Mouse (Mus musculus): ENCODE results near the gene Glud1. TPM values are rescaled to one million over a fixed set of nuclear protein-coding genes. Genes with fewer than 3 reads are reported as not detected.
A peak's percentile ranks its signal among the peaks of the same experiment; 100 is the strongest.
"Not testable (repeated sequence)": the region's sequence is repeated elsewhere in the genome, so short reads cannot be mapped to it uniquely, and the experiment has no call there.

Gene Glud1
- polyA plus RNA-seq, 1 experiment from 2014 or later = 74.6 TPM

GRCm38 (mm10) chr14:34362726-34363445 lies 52.4 kb downstream of the Glud1 start:
- Histone ChIP-seq H3K36me3 (no peaks in the 10 kb centered on the region), H3K9me3 (replicated peaks) (no peaks in the 10 kb centered on the region), H3K4me3 (peak overlapping the region; percentile 53), H3K27me3 (ENCODE audit: low read depth, poor library complexity, severe bottlenecking) (peaks cover 26% of the 10 kb centered on the region), H3K4me1 (peaks cover 14% of the 10 kb centered on the region), H3K27ac (no peak overlapping the region)
- 30% methylated on average over 18 of the region's 18 CpGs for WGBS
- DNase-seq (ENCODE audit: low spot score) = peak; percentile 55

GRCm38 (mm10) chr14:34363490-34364253 lies 53.1 kb downstream of the Glud1 start:
- Histone ChIP-seq H3K27me3 (ENCODE audit: low read depth, poor library complexity, severe bottlenecking) (peaks cover 26% of the 10 kb centered on the region), H3K27ac (no peak overlapping the region), H3K4me3 (peak overlapping the region; percentile 53), H3K9me3 (replicated peaks) (no peaks in the 10 kb centered on the region), H3K36me3 (no peaks in the 10 kb centered on the region), H3K4me1 (peaks cover 14% of the 10 kb centered on the region)
- peak; percentile 63 for DNase-seq (ENCODE audit: low spot score)
- WGBS = 3% methylated on average over 32 of the region's 32 CpGs

GRCm38 (mm10) chr14:34364254-34365146 lies 54.0 kb downstream of the Glud1 start:
- not testable (repeated sequence) for H3K27ac ChIP-seq; H3K36me3 ChIP-seq; H3K9me3 ChIP-seq (replicated peaks); DNase-seq (ENCODE audit: low spot score)
- WGBS = 81% methylated on average over 15 of the region's 15 CpGs
- Histone ChIP-seq H3K4me3 (peak overlapping the region; percentile 53), H3K27me3 (ENCODE audit: low read depth, poor library complexity, severe bottlenecking) (peaks cover 26% of the 10 kb centered on the region), H3K4me1 (peaks cover 14% of the 10 kb centered on the region)

- Histone ChIP-seq H3K4me1 (peaks cover 14% of the 10 kb centered on the region), H3K27ac (no peak overlapping the region), H3K36me3 (no peaks in the 10 kb centered on the region), H3K9me3 (replicated peaks) (no peaks in the 10 kb centered on the region), H3K27me3 (ENCODE audit: low read depth, poor library complexity, severe bottlenecking) (peaks cover 26% of the 10 kb centered on the region), H3K4me3 (no peak overlapping the region)
- no peak for DNase-seq (ENCODE audit: low spot score)
- 87% methylated on average over 2 of the region's 2 CpGs for WGBS
Observed at GRCm38 (mm10) chr14:34365147-34365507, 54.6 kb downstream of the Glud1 start.

GRCm38 (mm10) chr14:34370203-34370602 lies 59.7 kb downstream of the Glud1 start:
- DNase-seq (ENCODE audit: low spot score) = no peak
- H3K4me1 ChIP-seq = peaks cover 16% of the 10 kb centered on the region
- no peaks in the 10 kb centered on the region for H3K9me3 ChIP-seq (replicated peaks)
- no peaks in the 10 kb centered on the region for H3K36me3 ChIP-seq
- H3K4me3 ChIP-seq = no peak overlapping the region
- H3K27me3 ChIP-seq (ENCODE audit: low read depth, poor library complexity, severe bottlenecking) = no peaks in the 10 kb centered on the region
- no peak overlapping the region for H3K27ac ChIP-seq
- WGBS = 65% methylated on average over 3 of the region's 3 CpGs

GRCm38 (mm10) chr14:34370921-34371320 lies 60.4 kb downstream of the Glud1 start:
- WGBS = 93% methylated on average over 3 of the region's 3 CpGs

GRCm38 (mm10) chr14:34371763-34372162 lies 61.2 kb downstream of the Glud1 start:
- Histone ChIP-seq H3K9me3 (replicated peaks) (no peaks in the 10 kb centered on the region), H3K4me1 (peaks cover 29% of the 10 kb centered on the region), H3K27ac (no peak overlapping the region), H3K4me3 (no peak overlapping the region), H3K27me3 (ENCODE audit: low read depth, poor library complexity, severe bottlenecking) (no peaks in the 10 kb centered on the region), H3K36me3 (no peaks in the 10 kb centered on the region)
- no peak for DNase-seq (ENCODE audit: low spot score)
- WGBS = 82% methylated on average over 2 of the region's 2 CpGs

More at GRCm38 (mm10) chr14:34370921-34371320, 60.4 kb downstream of the Glud1 start:
- no peak overlapping the region for H3K4me3 ChIP-seq
- no peaks in the 10 kb centered on the region for H3K9me3 ChIP-seq (replicated peaks)
- no peaks in the 10 kb centered on the region for H3K27me3 ChIP-seq (ENCODE audit: low read depth, poor library complexity, severe bottlenecking)
- H3K36me3 ChIP-seq = no peaks in the 10 kb centered on the region
- H3K4me1 ChIP-seq = peaks cover 22% of the 10 kb centered on the region
- H3K27ac ChIP-seq = no peak overlapping the region
- no peak for DNase-seq (ENCODE audit: low spot score)

GRCm38 (mm10) chr14:34372646-34373045 lies 62.1 kb downstream of the Glud1 start:
- 85% methylated on average over 6 of the region's 6 CpGs for WGBS
- no peak overlapping the region for H3K27ac ChIP-seq
- no peaks in the 10 kb centered on the region for H3K36me3 ChIP-seq
- peak; percentile 44 for DNase-seq (ENCODE audit: low spot score)
- no peak overlapping the region for H3K4me3 ChIP-seq
- no peaks in the 10 kb centered on the region for H3K27me3 ChIP-seq (ENCODE audit: low read depth, poor library complexity, severe bottlenecking)
- peaks cover 38% of the 10 kb centered on the region for H3K4me1 ChIP-seq
- no peaks in the 10 kb centered on the region for H3K9me3 ChIP-seq (replicated peaks)

GRCm38 (mm10) chr14:34373581-34373980 lies 63.1 kb downstream of the Glud1 start:
- Histone ChIP-seq H3K4me1 (peaks cover 47% of the 10 kb centered on the region), H3K9me3 (replicated peaks) (no peaks in the 10 kb centered on the region), H3K27ac (no peak overlapping the region), H3K36me3 (no peaks in the 10 kb centered on the region), H3K4me3 (no peak overlapping the region), H3K27me3 (ENCODE audit: low read depth, poor library complexity, severe bottlenecking) (no peaks in the 10 kb centered on the region)
- no peak for DNase-seq (ENCODE audit: low spot score)
- WGBS = 80% methylated on average over 6 of the region's 6 CpGs

GRCm38 (mm10) chr14:34374577-34374976 lies 64.0 kb downstream of the Glud1 start, which contains the start of gene Sncg:
Gene Sncg (minus strand): TSS chr14:34374789.
- H3K9me3 ChIP-seq (replicated peaks) = no peaks in the 10 kb centered on the region
- H3K27me3 ChIP-seq (ENCODE audit: low read depth, poor library complexity, severe bottlenecking) = no peaks in the 10 kb centered on the region
- DNase-seq (ENCODE audit: low spot score) = peak; percentile 43
- WGBS = 57% methylated on average over 10 of the region's 10 CpGs
- peak within 1 kb of the TSS; percentile 21 for H3K4me3 ChIP-seq
- peaks cover 54% of the 10 kb centered on the region for H3K4me1 ChIP-seq
- peak within 1 kb of the TSS; percentile 85 for H3K27ac ChIP-seq
- H3K36me3 ChIP-seq = no peaks in the 10 kb centered on the region

- Histone ChIP-seq H3K9me3 (replicated peaks) (no peaks in the 10 kb centered on the region), H3K4me3 (peak within 1 kb of the TSS; percentile 21), H3K27me3 (ENCODE audit: low read depth, poor library complexity, severe bottlenecking) (no peaks in the 10 kb centered on the region), H3K4me1 (peaks cover 54% of the 10 kb centered on the region), H3K36me3 (no peaks in the 10 kb centered on the region), H3K27ac (peak within 1 kb of the TSS; percentile 85)
- WGBS = 81% methylated on average over 13 of the region's 13 CpGs
- DNase-seq (ENCODE audit: low spot score) = no peak
Observed at GRCm38 (mm10) chr14:34375415-34375904, 64.9 kb downstream of the Glud1 start, which contains the start of gene Mmrn2. Gene Mmrn2 (plus strand): TSS chr14:34375465.

- peak overlapping the region; percentile 21 for H3K4me3 ChIP-seq
Observed at GRCm38 (mm10) chr14:34375941-34376340, 65.4 kb downstream of the Glud1 start.

More at GRCm38 (mm10) chr14:34375941-34376340, 65.4 kb downstream of the Glud1 start:
- WGBS = 74% methylated on average over 5 of the region's 5 CpGs
- H3K27ac ChIP-seq = peak overlapping the region; percentile 85
- H3K4me1 ChIP-seq = peaks cover 54% of the 10 kb centered on the region
- no peaks in the 10 kb centered on the region for H3K36me3 ChIP-seq
- no peak for DNase-seq (ENCODE audit: low spot score)
- no peaks in the 10 kb centered on the region for H3K9me3 ChIP-seq (replicated peaks)
- no peaks in the 10 kb centered on the region for H3K27me3 ChIP-seq (ENCODE audit: low read depth, poor library complexity, severe bottlenecking)

All from limb, embryonic 10.5 days (tissue).